ENCODE assay signal across 12 mouse cellular contexts in the genomic region with DNA sequence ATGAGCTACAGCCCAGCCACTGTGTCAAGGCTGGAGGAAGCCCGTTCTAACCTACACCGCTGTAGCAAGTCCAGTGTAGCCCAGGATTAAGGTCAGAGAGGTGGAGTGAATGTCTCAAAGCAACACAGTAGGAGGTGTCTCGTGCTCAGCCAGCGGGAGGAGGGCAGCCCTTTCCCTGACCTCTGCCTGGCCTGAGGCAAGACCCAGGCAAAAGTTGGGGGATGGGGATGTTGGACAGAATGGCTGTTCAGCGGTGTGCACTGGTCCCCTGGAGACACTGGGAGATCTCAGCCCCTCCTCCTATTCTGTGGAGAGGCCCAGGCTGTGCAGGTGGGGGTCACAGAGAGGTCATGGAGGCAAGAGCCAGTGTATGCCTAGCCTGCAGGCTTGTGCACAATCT. TPM values are rescaled to one million over a fixed set of nuclear protein-coding genes. Genes with fewer than 3 reads are reported as not detected.
DNase-seq lines count a peak whose midpoint lies in the region; ATAC-seq and TF ChIP-seq lines count a peak whose summit lies in the region.
"Had no signal": no experiment of that assay in that cellular context is flagged by ENCODE, and none has a peak within 500 bp of the region (broad histone marks: within the 10 kb centered on the region; RNA-seq: fewer than 3 reads in every experiment).

No protein-coding gene starts in this region.

- 1% methylated on average over 5 of the region's 5 CpGs for WGBS in midbrain, embryonic 11.5 days
- 5% methylated on average over 5 of the region's 5 CpGs for WGBS in midbrain, embryonic 15.5 days
- WGBS in stomach, postnatal 0 days = 18% methylated on average over 5 of the region's 5 CpGs

- H3K36me3 ChIP-seq in midbrain, embryonic 11.5 days (ENCODE audit: control insufficient read depth, insufficient read depth, low read length) = no peaks in the 10 kb centered on the region
- H3K36me3 ChIP-seq in midbrain, embryonic 15.5 days (replicated peaks) = no peaks in the 10 kb centered on the region
- H3K36me3 ChIP-seq in stomach, postnatal 0 days (ENCODE audit: control insufficient read depth, insufficient read depth, low read length) = no peaks in the 10 kb centered on the region
- H3K36me3 ChIP-seq: forebrain, embryonic 15.5 days; hindbrain, embryonic 15.5 days had no signal

- H3K27me3 ChIP-seq in midbrain, embryonic 11.5 days (ENCODE audit: control insufficient read depth, insufficient read depth, low read length) = no peaks in the 10 kb centered on the region; the same call in 1 of the 2 replicates
- no peaks in the 10 kb centered on the region for H3K27me3 ChIP-seq in midbrain, embryonic 15.5 days (replicated peaks)
- no peaks in the 10 kb centered on the region for H3K27me3 ChIP-seq in stomach, postnatal 0 days (ENCODE audit: control insufficient read depth, insufficient read depth, low read length)
- H3K27me3 ChIP-seq: forebrain, embryonic 15.5 days; hindbrain, embryonic 15.5 days had no signal

- TF ChIP-seq CTCF in stomach, postnatal 0 days (IDR thresholded peaks at IDR 0.05; ENCODE audit: low read depth) = no peak

- H3K27ac ChIP-seq in midbrain, embryonic 11.5 days (ENCODE audit: low read depth, low read length) = no peak overlapping the region; the same call in 1 of the 2 replicates
- no peak overlapping the region for H3K27ac ChIP-seq in midbrain, embryonic 15.5 days
- H3K27ac ChIP-seq in stomach, postnatal 0 days (replicated peaks) = no peak overlapping the region
- H3K27ac ChIP-seq: forebrain, embryonic 15.5 days; hindbrain, embryonic 15.5 days had no signal

- peak; percentile 88 for DNase-seq in midbrain, embryonic 11.5 days (ENCODE audit: low spot score, missing footprints)
- peak; percentile 85 for DNase-seq in embryo, embryonic 11 days
- DNase-seq in kidney, postnatal 14 days = peak; percentile 73
- no peak for DNase-seq in stomach, postnatal 0 days (ENCODE audit: low spot score)
- no peak for DNase-seq in urinary bladder, adult 2 months (ENCODE audit: low spot score)
- DNase-seq in B cell, adult 2 months = no peak
- DNase-seq: cerebellum, adult 2 months; left cerebral cortex, postnatal 4 days; thymus, postnatal 36 days had no signal

- H3K4me3 ChIP-seq in midbrain, embryonic 11.5 days (ENCODE audit: low read depth, low read length) = no peak overlapping the region
- H3K4me3 ChIP-seq in midbrain, embryonic 15.5 days = no peak overlapping the region
- no peak overlapping the region for H3K4me3 ChIP-seq in stomach, postnatal 0 days (ENCODE audit: low read depth, low read length)
- H3K4me3 ChIP-seq: forebrain, embryonic 15.5 days; hindbrain, embryonic 15.5 days had no signal

- ATAC-seq in midbrain, embryonic 11.5 days (ENCODE audit: low FRiP score) = peak; percentile 25
- no peak for ATAC-seq in midbrain, embryonic 15.5 days (replicated peaks)
- peak; percentile 42; the same call in 1 of the 2 replicates for ATAC-seq in stomach, postnatal 0 days (ENCODE audit: low FRiP score, low TSS enrichment)
- ATAC-seq: forebrain, embryonic 15.5 days had no signal

- H3K4me1 ChIP-seq in midbrain, embryonic 11.5 days (ENCODE audit: control insufficient read depth, insufficient read depth, low read length) = peaks cover 26% of the 10 kb centered on the region
- peaks cover 13% of the 10 kb centered on the region for H3K4me1 ChIP-seq in midbrain, embryonic 15.5 days
- no peaks in the 10 kb centered on the region for H3K4me1 ChIP-seq in stomach, postnatal 0 days (replicated peaks; ENCODE audit: control insufficient read depth, insufficient read depth)

- no peak for TF ChIP-seq EP300 in stomach, postnatal 0 days (optimal IDR thresholded peaks at IDR 0.05)

- H3K9me3 ChIP-seq in midbrain, embryonic 11.5 days (ENCODE audit: control insufficient read depth, low read length) = no peaks in the 10 kb centered on the region
- H3K9me3 ChIP-seq in midbrain, embryonic 15.5 days = no peaks in the 10 kb centered on the region
- no peaks in the 10 kb centered on the region for H3K9me3 ChIP-seq in stomach, postnatal 0 days (ENCODE audit: control insufficient read depth, low read length)
- H3K9me3 ChIP-seq: forebrain, embryonic 15.5 days; hindbrain, embryonic 15.5 days had no signal

- peak overlapping the region; percentile 42; the same call in 1 of the 2 replicates for H3K9ac ChIP-seq in midbrain, embryonic 11.5 days (ENCODE audit: low read length)
- no peak overlapping the region for H3K9ac ChIP-seq in midbrain, embryonic 15.5 days
- H3K9ac ChIP-seq in stomach, postnatal 0 days (ENCODE audit: low read length) = no peak overlapping the region
- H3K9ac ChIP-seq: forebrain, embryonic 15.5 days; hindbrain, embryonic 15.5 days had no signal

- no peak overlapping the region for H3K4me2 ChIP-seq in midbrain, embryonic 11.5 days
- no peak overlapping the region for H3K4me2 ChIP-seq in midbrain, embryonic 15.5 days
- no peak overlapping the region for H3K4me2 ChIP-seq in stomach, postnatal 0 days (replicated peaks; ENCODE audit: low read depth)
- H3K4me2 ChIP-seq: forebrain, embryonic 15.5 days; hindbrain, embryonic 15.5 days had no signal

RNA-seq across cellular contexts. Expression of a gene that starts 24.2 kb away (rescaled TPM):
- polyA plus RNA-seq in midbrain, embryonic 11.5 days (2014; fragmentation: Nextera tagmentation; extraction: Ambion mirVana) = 1.5 and 2.5 TPM in 2 replicates
- 1.2 and 1.7 TPM in 2 replicates for polyA plus RNA-seq in midbrain, embryonic 15.5 days (2015; fragmentation: Nextera tagmentation; extraction: Ambion mirVana)
- 2.0 and 2.5 TPM in 2 replicates for polyA plus RNA-seq in stomach, postnatal 0 days (2015; fragmentation: Nextera tagmentation; extraction: Ambion mirVana)
- polyA plus RNA-seq in urinary bladder, adult 2 months (2012; rRNA removed) = 1.5 TPM in 2 replicates

RNA-seq across cellular contexts. Expression of a gene that starts 28.4 kb away (rescaled TPM):
- polyA plus RNA-seq in midbrain, embryonic 11.5 days (2014; fragmentation: Nextera tagmentation; extraction: Ambion mirVana) = 98.7 and 107 TPM in 2 replicates
- polyA plus RNA-seq in midbrain, embryonic 15.5 days (2015; fragmentation: Nextera tagmentation; extraction: Ambion mirVana) = 122 and 123 TPM in 2 replicates
- 52.4 and 53.3 TPM in 2 replicates for polyA plus RNA-seq in stomach, postnatal 0 days (2015; fragmentation: Nextera tagmentation; extraction: Ambion mirVana)
- 32.8 and 44.1 TPM in 2 replicates for polyA plus RNA-seq in urinary bladder, adult 2 months (2012; rRNA removed)

RNA-seq across cellular contexts. Expression of a gene that starts 50.9 kb away (rescaled TPM):
- 23.0 and 31.0 TPM in 2 replicates for polyA plus RNA-seq in midbrain, embryonic 11.5 days (2014; fragmentation: Nextera tagmentation; extraction: Ambion mirVana)
- 44.9 and 47.5 TPM in 2 replicates for polyA plus RNA-seq in midbrain, embryonic 15.5 days (2015; fragmentation: Nextera tagmentation; extraction: Ambion mirVana)
- polyA plus RNA-seq in stomach, postnatal 0 days (2015; fragmentation: Nextera tagmentation; extraction: Ambion mirVana) = 17.2 and 19.6 TPM in 2 replicates
- polyA plus RNA-seq in urinary bladder, adult 2 months (2012; rRNA removed) = 26.0 and 27.0 TPM in 2 replicates

RNA-seq across cellular contexts. Expression of a gene that starts 55.5 kb away (rescaled TPM):
- polyA plus RNA-seq in midbrain, embryonic 11.5 days (2014; fragmentation: Nextera tagmentation; extraction: Ambion mirVana) = 20.1 and 24.4 TPM in 2 replicates
- 3.7 and 4.0 TPM in 2 replicates for polyA plus RNA-seq in midbrain, embryonic 15.5 days (2015; fragmentation: Nextera tagmentation; extraction: Ambion mirVana)
- 1.8 and 2.0 TPM in 2 replicates for polyA plus RNA-seq in stomach, postnatal 0 days (2015; fragmentation: Nextera tagmentation; extraction: Ambion mirVana)
- polyA plus RNA-seq in urinary bladder, adult 2 months (2012; rRNA removed) = 16.4 and 21.9 TPM in 2 replicates

Comparison
In these comparisons a context has a peak if more than half of its experiments do, and no peak if none do; other contexts are left out.
1. DNase-seq: peak in midbrain, embryonic 11.5 days (single experiment), embryo, embryonic 11 days (single experiment) and kidney, postnatal 14 days (single experiment); none in stomach, postnatal 0 days (single experiment), urinary bladder, adult 2 months (single experiment) and B cell, adult 2 months (0 of 2).